Comparison of ENCODE assay signal across 21 mouse cellular contexts in genomic region chr5:138730863-138731262, GRCm38 (mm10). TPM values are rescaled to one million over a fixed set of nuclear protein-coding genes. Genes with fewer than 3 reads are reported as not detected.
DNase-seq lines count a peak whose midpoint lies in the region; ATAC-seq and TF ChIP-seq lines count a peak whose summit lies in the region.
"Had no signal": no experiment of that assay in that cellular context is flagged by ENCODE, and none has a peak within 500 bp of the region (broad histone marks: within the 10 kb centered on the region; RNA-seq: fewer than 3 reads in every experiment).

No protein-coding gene starts in this region.

- no peaks in the 10 kb centered on the region for H3K27me3 ChIP-seq in embryonic facial prominence, embryonic 14.5 days (replicated peaks; ENCODE audit: control insufficient read depth, insufficient read depth, low read length)
- no peaks in the 10 kb centered on the region for H3K27me3 ChIP-seq in embryonic facial prominence, embryonic 10.5 days (replicated peaks; ENCODE audit: low read depth, poor library complexity, severe bottlenecking)
- H3K27me3 ChIP-seq in megakaryocyte, embryonic 14.5 days (replicated peaks), result peaks cover 18% of the 10 kb centered on the region
- H3K27me3 ChIP-seq: CH12.LX; embryonic facial prominence, embryonic 13.5 days; hindbrain, embryonic 13.5 days; limb, embryonic 12.5 days; liver, embryonic 13.5 days; midbrain, embryonic 15.5 days had no signal

- ATAC-seq in embryonic facial prominence, embryonic 14.5 days (ENCODE audit: low read depth), result no peak
- ATAC-seq: midbrain, embryonic 15.5 days had no signal

- no peak overlapping the region for H3K4me3 ChIP-seq in embryonic facial prominence, embryonic 14.5 days (ENCODE audit: low read depth, low read length)
- no peak overlapping the region for H3K4me3 ChIP-seq in embryonic facial prominence, embryonic 10.5 days
- no peak overlapping the region for H3K4me3 ChIP-seq in bone marrow macrophage, adult 2 months (ENCODE audit: insufficient read depth, low read length)
- peak overlapping the region; percentile 25 for H3K4me3 ChIP-seq in megakaryocyte, embryonic 14.5 days (replicated peaks)
- H3K4me3 ChIP-seq: embryonic facial prominence, embryonic 13.5 days; hindbrain, embryonic 13.5 days; limb, embryonic 12.5 days; liver, embryonic 13.5 days; midbrain, embryonic 15.5 days had no signal

- no peaks in the 10 kb centered on the region for H3K4me1 ChIP-seq in embryonic facial prominence, embryonic 14.5 days (ENCODE audit: control insufficient read depth, insufficient read depth, low read length)
- H3K4me1 ChIP-seq in embryonic facial prominence, embryonic 10.5 days, result no peaks in the 10 kb centered on the region
- H3K4me1 ChIP-seq in bone marrow macrophage, adult 2 months (ENCODE audit: control insufficient read depth, insufficient read depth, low read length), result peaks cover 16% of the 10 kb centered on the region
- H3K4me1 ChIP-seq in megakaryocyte, embryonic 14.5 days, result peaks cover 22% of the 10 kb centered on the region
- H3K4me1 ChIP-seq: embryonic facial prominence, embryonic 13.5 days; hindbrain, embryonic 13.5 days; liver, embryonic 13.5 days; midbrain, embryonic 15.5 days had no signal

- no peak overlapping the region for H3K4me2 ChIP-seq in embryonic facial prominence, embryonic 14.5 days (ENCODE audit: low read depth, low read length)
- H3K4me2 ChIP-seq: embryonic facial prominence, embryonic 13.5 days; hindbrain, embryonic 13.5 days; limb, embryonic 12.5 days; liver, embryonic 13.5 days; midbrain, embryonic 15.5 days had no signal

- H3K9me3 ChIP-seq in embryonic facial prominence, embryonic 14.5 days (ENCODE audit: control insufficient read depth, low read length), result no peaks in the 10 kb centered on the region
- no peaks in the 10 kb centered on the region for H3K9me3 ChIP-seq in embryonic facial prominence, embryonic 10.5 days
- peaks cover 10% of the 10 kb centered on the region for H3K9me3 ChIP-seq in megakaryocyte, embryonic 14.5 days
- H3K9me3 ChIP-seq: embryonic facial prominence, embryonic 13.5 days; hindbrain, embryonic 13.5 days; limb, embryonic 12.5 days; liver, embryonic 13.5 days; midbrain, embryonic 15.5 days had no signal

- no peak overlapping the region for H3K27ac ChIP-seq in embryonic facial prominence, embryonic 14.5 days (replicated peaks; ENCODE audit: low read depth, low read length)
- no peak overlapping the region for H3K27ac ChIP-seq in embryonic facial prominence, embryonic 10.5 days (replicated peaks)
- H3K27ac ChIP-seq in bone marrow macrophage, adult 2 months (ENCODE audit: insufficient read depth, low read depth, low read length), result peak overlapping the region; percentile 46
- H3K27ac ChIP-seq: embryonic facial prominence, embryonic 13.5 days; hindbrain, embryonic 13.5 days; limb, embryonic 12.5 days; liver, embryonic 13.5 days; midbrain, embryonic 15.5 days had no signal

- WGBS in embryonic facial prominence, embryonic 14.5 days, result 73% methylated on average over 5 of the region's 5 CpGs
- WGBS in embryonic facial prominence, embryonic 10.5 days, result 76% methylated on average over 5 of the region's 5 CpGs

- no peak overlapping the region for H3K9ac ChIP-seq in embryonic facial prominence, embryonic 14.5 days (ENCODE audit: low read depth, low read length)
- H3K9ac ChIP-seq: embryonic facial prominence, embryonic 13.5 days; hindbrain, embryonic 13.5 days; limb, embryonic 12.5 days; liver, embryonic 13.5 days; midbrain, embryonic 15.5 days had no signal

- TF ChIP-seq CTCF in bone marrow macrophage, adult 2 months (IDR thresholded peaks at IDR 0.05; ENCODE audit: low read depth, low read length), result no peak

- TF ChIP-seq POLR2A in bone marrow macrophage, adult 2 months (IDR thresholded peaks at IDR 0.05; ENCODE audit: borderline replicate concordance, low read depth, low read length), result no peak

- H3K36me3 ChIP-seq in embryonic facial prominence, embryonic 14.5 days (ENCODE audit: control insufficient read depth, insufficient read depth, low read length), result no peaks in the 10 kb centered on the region
- H3K36me3 ChIP-seq in embryonic facial prominence, embryonic 10.5 days (replicated peaks), result no peaks in the 10 kb centered on the region
- H3K36me3 ChIP-seq in megakaryocyte, embryonic 14.5 days (replicated peaks; ENCODE audit: low read length), result no peaks in the 10 kb centered on the region
- H3K36me3 ChIP-seq: embryonic facial prominence, embryonic 13.5 days; hindbrain, embryonic 13.5 days; limb, embryonic 12.5 days; liver, embryonic 13.5 days; midbrain, embryonic 15.5 days had no signal

- DNase-seq in embryonic facial prominence, embryonic 14.5 days (ENCODE audit: low spot score), result peak; percentile 6
- no peak for DNase-seq in embryonic facial prominence, embryonic 10.5 days (ENCODE audit: low spot score)
- DNase-seq in lung, postnatal 10 days, result peak; percentile 8
- no peak for DNase-seq in cerebellum, adult 8-10 months
- no peak for DNase-seq in gastrocnemius, postnatal 4 days (ENCODE audit: low spot score in 2 of 2)
- DNase-seq in urinary bladder, adult 18-20 months (ENCODE audit: low spot score in 2 of 2), result no peak
- DNase-seq: cerebellum, adult 9-11 months; kidney, adult 9 months; kidney, postnatal 36 days; layer of hippocampus, adult 9-11 months; liver, embryonic 13.5 days; right cerebral cortex, postnatal 25 days; thymus, adult 2 months had no signal

RNA-seq across cellular contexts. Expression of gene Fam20c, which starts 23.5 kb away (rescaled TPM):
- 13.0 and 16.7 TPM in 2 replicates for polyA plus RNA-seq in embryonic facial prominence, embryonic 14.5 days (2014; fragmentation: Nextera tagmentation; extraction: Ambion mirVana)
- 4.4 and 4.6 TPM in 2 replicates for polyA plus RNA-seq in embryonic facial prominence, embryonic 10.5 days (2016; fragmentation: Nextera tagmentation; extraction: Ambion mirVana)
- 33.1 and 36.5 TPM in 2 replicates for polyA plus RNA-seq in bone marrow macrophage, adult 2 months (2012; ENCODE audit: insufficient read depth, insufficient read length, missing spikeins)
- 8.0 and 54.6 TPM in 2 replicates for polyA plus RNA-seq in megakaryocyte, embryonic 14.5 days (2012; ENCODE audit: insufficient read depth, low replicate concordance)
- 10 to 100 TPM; 27.9 to 28.9 TPM for total RNA-seq in gastrocnemius, postnatal 4 days (2021)
- total RNA-seq: MEL had no signal

Comparison
In these comparisons a context has a peak if more than half of its experiments do, and no peak if none do; other contexts are left out.
1. DNase-seq: peak in embryonic facial prominence, embryonic 14.5 days (single experiment) and lung, postnatal 10 days (single experiment); none in embryonic facial prominence, embryonic 10.5 days (single experiment), cerebellum, adult 8-10 months (single experiment), gastrocnemius, postnatal 4 days (0 of 2) and urinary bladder, adult 18-20 months (0 of 2).